Mouse (Mus musculus) midbrain, postnatal 0 days (tissue): ENCODE results near the gene Psen2. TPM values are rescaled to one million over a fixed set of nuclear protein-coding genes. Genes with fewer than 3 reads are reported as not detected.
A peak's percentile ranks its signal among the peaks of the same experiment; 100 is the strongest.

Experiments
- ATAC-seq: fragments of 200-750 bp; cut with Nextera tagmentation; 2 replicates; pipeline ENCODE4 v1.8.0; 2017; ENCODE audit warnings: moderate number of reproducible peaks, mild to moderate bottlenecking, moderate TSS enrichment, moderate library complexity; ENCODE audit not compliant: low FRiP score
- DNase-seq: peaks from one replicate; pipeline ENCODE4 v3.0.0-alpha.2; 2015; ENCODE audit warnings: low spot score
- H3K27ac ChIP-seq: fragments of 300-500 bp; sonication (generic); 2 replicates; pipeline ENCODE4 v1.5.1; 2014; ENCODE audit warnings: low read depth, mild to moderate bottlenecking, low read length, mixed read lengths
- H3K27me3 ChIP-seq: fragments of 300-500 bp; sonication (generic); 2 replicates; pipeline ENCODE4 v1.6.1; 2014; ENCODE audit warnings: low read length, control low read depth, mixed read lengths; ENCODE audit not compliant: insufficient read depth
- H3K36me3 ChIP-seq: fragments of 300-500 bp; sonication (generic); 2 replicates; pipeline ENCODE4 v1.6.1; 2014; ENCODE audit warnings: low read length, control low read depth, mixed read lengths; ENCODE audit not compliant: insufficient read depth
- H3K4me1 ChIP-seq: fragments of 300-500 bp; sonication (generic); 2 replicates; pipeline ENCODE4 v1.6.1; 2014; ENCODE audit warnings: mild to moderate bottlenecking, control low read depth, antibody characterized with exemption, low read length, mixed read lengths; ENCODE audit not compliant: insufficient read depth
- H3K4me2 ChIP-seq: fragments of 300-500 bp; sonication (generic); 2 replicates; pipeline ENCODE4 v1.6.1; 2014; ENCODE audit warnings: low read depth, mild to moderate bottlenecking, low read length, mixed read lengths; ENCODE audit not compliant: poor library complexity, severe bottlenecking
- H3K4me3 ChIP-seq: fragments of 300-500 bp; sonication (generic); 2 replicates; pipeline ENCODE4 v1.5.1; 2014; ENCODE audit warnings: low read depth, mild to moderate bottlenecking, low read length, moderate library complexity
- H3K9ac ChIP-seq: fragments of 300-500 bp; sonication (generic); replicated peaks from 2 replicates; pipeline ENCODE4 v1.6.1; 2014; ENCODE audit warnings: mild to moderate bottlenecking, low read length, moderate library complexity, mixed read lengths; ENCODE audit not compliant: poor library complexity, severe bottlenecking
- H3K9me3 ChIP-seq: fragments of 300-500 bp; sonication (generic); 2 replicates; pipeline ENCODE4 v1.6.1; 2016; ENCODE audit warnings: low read length, control low read depth
- CTCF ChIP-seq: IDR thresholded peaks from 2 replicates; pipeline ENCODE4 v1.5.1; 2016; ENCODE audit warnings: antibody characterized with exemption, mild to moderate bottlenecking
- WGBS: fragments of 180-500 bp; shearing (Covaris S2); extraction: QIAGEN DNeasy Blood & Tissue Kit; methylation state at CpG from one replicate; pipeline ENCODE4 v1.1.7; 2014; 5-methylcytosine and 5-hydroxymethylcytosine counted together
- polyA plus RNA-seq: library from polyadenylated mRNA; unstranded; fragments of >200 nt; fragmentation: Nextera tagmentation; extraction: Ambion mirVana; gene quantifications from 2 replicates; pipeline ENCODE4 v1.2.1, GENCODE M21; 2015
- total RNA-seq: library from RNA; depleted of rRNA; stranded (reverse); fragments of >200 nt; gene quantifications from 2 replicates; pipeline ENCODE4 v1.2.3, GENCODE M21; 2014

Gene Psen2
- total and polyA plus RNA-seq, 2 experiments from 2014 or later = 22.0 to 32.1 TPM

DNA sequence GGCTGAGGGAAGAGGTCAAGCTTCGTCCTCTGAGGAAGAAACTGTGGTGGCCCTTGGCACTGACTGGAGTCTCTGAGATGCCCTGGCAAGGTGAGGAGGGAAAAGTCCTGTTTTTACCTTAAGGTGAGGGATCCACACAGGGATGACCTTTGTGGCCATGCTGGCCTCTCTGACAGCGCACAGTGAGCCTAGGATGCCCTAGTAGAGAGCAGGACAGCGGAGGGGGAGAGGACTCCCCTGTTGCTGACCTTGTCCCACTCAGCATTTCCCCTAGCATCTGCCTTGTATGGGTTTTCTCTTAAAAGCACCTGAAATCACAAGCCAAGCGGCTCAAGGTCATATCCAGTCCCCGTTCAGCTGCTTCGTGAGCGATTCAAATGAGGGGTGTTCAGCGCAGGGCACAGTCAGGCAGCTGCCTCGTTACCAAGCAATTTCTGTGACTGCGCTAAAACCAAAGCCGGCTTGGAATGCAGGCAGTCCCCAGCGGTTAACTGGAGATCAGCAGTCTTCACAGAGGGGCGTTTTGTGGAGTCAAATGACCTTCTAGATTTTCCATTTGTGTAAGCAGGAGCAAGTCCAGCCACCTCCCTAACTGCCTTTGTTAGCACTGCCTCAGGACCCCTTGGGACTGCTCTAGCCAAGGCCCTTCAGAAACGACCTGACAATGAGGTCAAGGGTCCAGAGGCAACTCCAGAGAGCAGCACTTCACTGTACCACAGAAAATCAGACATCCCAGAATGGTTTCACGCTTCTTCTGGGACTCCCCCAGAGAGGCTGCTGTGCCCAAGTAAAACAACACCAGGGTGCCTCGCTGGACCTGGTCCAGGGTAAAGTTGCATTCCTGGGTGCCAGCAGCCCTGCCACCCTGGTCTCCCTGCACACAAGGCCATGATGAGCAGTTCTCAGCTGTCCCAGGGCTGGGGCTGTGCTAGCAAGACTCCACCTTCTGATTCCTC lies 20.9 kb upstream of the Psen2 start:
- Histone ChIP-seq H3K27ac (0 out of 2 replicates have a peak overlapping the region, but pooled peaks have one; percentile 43), H3K27me3 (no peaks in the 10 kb centered on the region), H3K4me3 (no peak overlapping the region), H3K36me3 (no peaks in the 10 kb centered on the region), H3K9me3 (no peaks in the 10 kb centered on the region), H3K4me1 (peaks cover 2% of the 10 kb centered on the region; the same call in 1 of the 2 replicates), H3K9ac (no peak overlapping the region), H3K4me2 (peak overlapping the region; percentile 7)
- peak; percentile 71 for DNase-seq
- ATAC-seq = peak; percentile 48; the same call in 1 of the 2 replicates
- TF ChIP-seq CTCF = peak; percentile 65
- 23% methylated on average over 16 of the region's 16 CpGs for WGBS

DNA sequence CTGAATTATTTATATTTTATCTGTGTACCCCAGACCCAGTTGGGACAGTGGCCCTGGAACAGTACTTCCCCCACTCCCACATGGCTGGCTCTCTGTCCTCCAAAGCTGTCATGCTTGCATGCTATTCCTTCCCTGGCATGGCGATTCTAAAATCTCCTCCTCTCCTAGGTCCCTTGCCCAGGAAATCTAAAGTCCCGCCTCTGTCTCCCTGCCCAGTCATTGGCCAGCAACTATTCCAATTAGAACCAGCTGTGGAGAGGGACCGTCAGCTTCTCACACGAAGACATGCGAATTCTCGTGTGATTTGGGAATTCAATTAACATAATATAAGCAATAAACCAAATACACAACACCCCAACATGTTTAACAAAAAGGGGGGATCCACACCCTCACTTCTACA lies 19.3 kb upstream of the Psen2 start:
- Histone ChIP-seq H3K4me2 (no peak overlapping the region), H3K36me3 (no peaks in the 10 kb centered on the region), H3K27me3 (no peaks in the 10 kb centered on the region), H3K9ac (no peak overlapping the region), H3K9me3 (no peaks in the 10 kb centered on the region), H3K4me3 (no peak overlapping the region), H3K27ac (no peak overlapping the region), H3K4me1 (peaks cover 2% of the 10 kb centered on the region; the same call in 1 of the 2 replicates)
- WGBS = 52% methylated on average over 6 of the region's 6 CpGs
- TF ChIP-seq CTCF = no peak
- DNase-seq (peak; percentile 31), ATAC-seq (peak; percentile 44)

DNA sequence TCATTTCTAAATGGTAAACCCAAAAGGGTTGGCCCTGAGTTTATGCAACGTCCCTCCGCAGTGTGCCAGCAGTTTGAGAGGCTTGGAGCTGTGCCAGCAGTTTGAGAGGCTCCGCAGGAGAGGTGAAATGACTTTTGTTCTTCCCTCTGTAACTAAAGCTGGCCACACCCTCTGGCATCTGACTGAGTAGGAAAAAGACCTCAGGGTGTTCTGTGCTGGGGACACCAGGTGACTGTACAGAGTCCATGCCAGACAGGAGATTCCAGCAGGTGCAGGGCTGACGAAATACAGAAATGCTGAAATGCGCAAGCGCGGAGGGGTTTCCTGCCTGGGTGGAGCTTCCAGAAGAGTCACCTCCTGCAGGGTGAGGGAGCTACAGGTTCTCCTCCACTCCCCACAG lies 16.4 kb upstream of the Psen2 start:
- ATAC-seq (no peak), DNase-seq (peak; percentile 32)
- Histone ChIP-seq H3K9me3 (no peaks in the 10 kb centered on the region), H3K36me3 (no peaks in the 10 kb centered on the region), H3K27ac (no peak overlapping the region), H3K9ac (no peak overlapping the region), H3K4me1 (peaks cover 2% of the 10 kb centered on the region; the same call in 1 of the 2 replicates), H3K4me3 (no peak overlapping the region), H3K4me2 (0 out of 2 replicates have a peak overlapping the region, but pooled peaks have one; percentile 2), H3K27me3 (no peaks in the 10 kb centered on the region)
- WGBS = 30% methylated on average over 7 of the region's 7 CpGs
- TF ChIP-seq CTCF = no peak

DNA sequence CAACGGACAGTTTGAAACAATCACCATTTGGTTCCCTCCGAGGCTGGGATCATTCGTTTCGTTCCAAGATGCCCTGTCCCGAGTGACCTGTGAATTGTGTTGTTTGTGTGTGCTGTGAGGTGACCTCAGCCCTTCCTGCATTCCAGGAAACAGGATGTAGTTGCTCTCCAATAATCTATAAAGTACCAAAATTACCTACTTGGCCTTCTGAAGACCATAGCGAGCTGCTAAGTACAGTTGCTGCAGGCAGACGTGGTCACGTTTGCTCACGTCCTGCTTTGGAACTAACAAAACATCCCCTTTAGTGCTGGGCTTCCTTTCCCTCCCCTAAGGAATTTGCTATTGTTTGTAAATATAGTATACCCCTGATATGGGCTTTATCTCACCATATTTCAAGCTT lies 14.3 kb upstream of the Psen2 start:
- Histone ChIP-seq H3K4me3 (no peak overlapping the region), H3K4me2 (no peak overlapping the region), H3K36me3 (no peaks in the 10 kb centered on the region), H3K9ac (no peak overlapping the region), H3K27me3 (no peaks in the 10 kb centered on the region), H3K4me1 (no peaks in the 10 kb centered on the region), H3K9me3 (no peaks in the 10 kb centered on the region), H3K27ac (no peak overlapping the region)
- no peak for TF ChIP-seq CTCF
- WGBS = 84% methylated on average over 9 of the region's 9 CpGs
- no peak for ATAC-seq
- no peak for DNase-seq

DNA sequence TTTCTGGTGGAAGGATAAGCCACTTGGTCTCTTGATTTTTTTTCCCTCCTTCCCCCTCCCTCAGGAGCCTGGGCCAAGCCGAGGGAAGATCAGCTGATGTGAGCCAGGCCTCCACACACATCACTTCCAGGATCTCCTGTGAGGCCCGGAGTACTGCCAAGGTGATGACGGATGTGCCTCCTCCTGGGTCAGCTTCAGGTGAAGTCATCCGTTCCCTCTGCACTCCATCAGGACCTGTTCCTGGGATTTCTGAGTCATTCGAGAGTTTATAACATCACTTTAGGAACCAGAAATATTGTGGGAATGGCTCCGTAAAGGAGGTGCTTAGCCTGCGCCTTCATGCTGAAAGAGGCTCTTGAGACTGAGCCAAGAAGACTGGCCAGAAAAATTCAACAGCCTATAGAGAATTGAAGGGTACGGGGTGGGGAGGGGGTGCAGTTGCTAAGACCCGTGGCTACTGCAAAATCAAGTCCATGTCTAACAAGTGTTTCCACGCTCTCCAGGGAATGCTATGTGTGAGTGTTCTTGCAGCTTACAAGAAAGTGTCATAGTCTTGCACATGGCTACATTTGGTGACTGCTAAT lies 11.6 kb upstream of the Psen2 start:
- no peak overlapping the region for H3K4me3 ChIP-seq
- H3K4me2 ChIP-seq = no peak overlapping the region
- H3K27ac ChIP-seq = no peak overlapping the region
- H3K4me1 ChIP-seq = no peaks in the 10 kb centered on the region
- no peaks in the 10 kb centered on the region for H3K27me3 ChIP-seq
- WGBS = 82% methylated on average over 10 of the region's 10 CpGs
- no peaks in the 10 kb centered on the region for H3K36me3 ChIP-seq
- TF ChIP-seq CTCF = no peak
- H3K9me3 ChIP-seq = no peaks in the 10 kb centered on the region
- ATAC-seq = no peak
- DNase-seq = peak; percentile 48
- H3K9ac ChIP-seq = no peak overlapping the region

DNA sequence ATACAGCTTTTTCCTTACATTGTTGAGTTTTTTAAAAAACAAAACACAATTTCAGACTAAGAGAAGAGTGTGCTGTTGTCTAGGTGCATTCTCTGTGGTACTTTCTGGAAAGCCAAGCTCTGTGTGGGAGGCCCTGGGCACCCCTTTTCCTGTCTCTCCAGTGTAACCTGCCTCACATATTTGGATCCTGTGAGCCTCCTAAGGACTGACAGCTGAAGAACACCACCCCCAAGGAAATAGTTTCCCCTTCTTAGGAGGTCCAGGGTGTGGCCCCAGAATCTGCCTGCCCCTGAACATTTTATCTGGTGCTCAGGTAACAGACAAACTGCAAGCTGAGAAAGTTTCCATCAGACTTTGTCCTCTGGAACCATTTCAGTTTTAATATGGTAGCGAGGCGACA lies 5.8 kb upstream of the Psen2 start:
- DNase-seq (no peak), ATAC-seq (no peak)
- WGBS = 95% methylated on average over 2 of the region's 2 CpGs
- H3K4me3 ChIP-seq = no peak overlapping the region
- no peak for TF ChIP-seq CTCF
- no peaks in the 10 kb centered on the region for H3K36me3 ChIP-seq
- H3K27ac ChIP-seq = no peak overlapping the region
- H3K4me1 ChIP-seq = no peaks in the 10 kb centered on the region
- H3K27me3 ChIP-seq = no peaks in the 10 kb centered on the region
- H3K4me2 ChIP-seq = no peak overlapping the region
- no peaks in the 10 kb centered on the region for H3K9me3 ChIP-seq
- no peak overlapping the region for H3K9ac ChIP-seq
